Mouse (Mus musculus): ENCODE measurements at regions not wholly inside any gene's neighbourhood (a gene's known extent, or its start where the extent isn't known, plus 50 kb on each side); places are given as distances from the start of the nearest gene placed in this dataset.
A peak's percentile ranks its signal among the peaks of the same experiment; 100 is the strongest.

DNA sequence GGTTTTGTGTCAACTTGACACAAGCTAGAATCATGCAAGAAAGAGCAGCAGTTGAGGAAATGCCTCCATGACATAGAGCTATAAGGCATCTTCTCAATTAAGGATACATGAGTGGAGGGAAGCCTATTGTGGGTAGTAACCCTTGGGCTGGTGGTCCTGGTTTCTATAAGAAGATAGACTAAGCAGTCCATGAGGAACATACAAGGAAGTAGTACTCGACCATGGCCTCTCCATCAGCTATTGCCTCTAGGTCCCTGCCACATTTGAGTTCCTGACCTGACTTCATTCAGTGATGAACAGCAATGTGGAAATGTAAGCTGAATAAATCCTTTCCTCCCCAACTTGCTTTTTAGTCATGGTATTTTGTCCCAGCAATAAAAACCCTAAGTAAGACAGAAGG is 51.2 kb upstream of the Hsf2 start:
- Histone ChIP-seq H3K9ac (ENCODE audit: low read length) (no peak overlapping the region), H3K4me2 (no peak overlapping the region), H3K27ac (ENCODE audit: low read depth, low read length) (no peak overlapping the region), H3K36me3 (ENCODE audit: control insufficient read depth, insufficient read depth, low read length) (no peaks in the 10 kb centered on the region), H3K4me3 (ENCODE audit: low read depth, low read length) (no peak overlapping the region), H3K9me3 (ENCODE audit: control insufficient read depth, low read length) (no peaks in the 10 kb centered on the region), H3K4me1 (ENCODE audit: control insufficient read depth, insufficient read depth, low read length) (no peaks in the 10 kb centered on the region), H3K27me3 (ENCODE audit: control insufficient read depth, insufficient read depth, low read length) (no peaks in the 10 kb centered on the region)
- DNase-seq (ENCODE audit: low spot score, missing footprints): no peak
- peak; percentile 35; the same call in 1 of the 2 replicates for ATAC-seq (ENCODE audit: low FRiP score)
- 74% methylated on average over 1 of the region's 1 CpGs for WGBS
